19 mouse cellular contexts compared by ENCODE assay signal in the genomic region with DNA sequence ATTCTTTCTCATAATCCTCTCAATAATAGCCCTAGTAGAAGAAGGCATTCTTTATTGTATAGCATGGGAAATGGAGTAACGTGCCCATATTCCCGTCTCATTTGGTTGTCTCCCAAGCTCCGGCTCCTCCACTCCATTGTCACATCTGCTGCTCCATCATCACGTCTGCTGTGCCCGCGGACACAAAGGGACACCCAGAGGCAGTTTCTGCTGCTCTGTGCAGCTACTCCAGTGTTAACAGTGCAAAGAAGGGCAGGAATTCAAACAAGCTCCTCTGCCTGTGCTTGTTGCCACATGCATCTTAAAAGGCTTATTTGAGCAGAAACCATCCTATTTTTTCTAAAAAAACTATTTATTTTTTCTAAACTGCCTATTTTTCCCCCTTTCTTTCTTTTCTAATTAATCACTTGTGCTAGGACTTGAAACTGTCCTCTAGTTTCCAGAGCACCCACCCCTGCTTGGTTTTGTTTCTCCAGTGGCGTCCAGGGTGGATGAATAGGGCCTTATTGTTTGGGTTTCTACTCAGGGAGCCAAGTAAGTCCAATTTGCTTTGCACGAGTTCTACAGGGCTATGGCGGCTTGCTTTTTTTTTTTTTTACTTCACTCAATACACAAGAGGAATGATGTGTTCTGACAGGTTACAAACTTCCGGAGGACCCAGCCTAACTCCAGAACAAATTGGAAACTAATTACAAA. TPM values are rescaled to one million over a fixed set of nuclear protein-coding genes. Genes with fewer than 3 reads are reported as not detected.
DNase-seq lines count a peak whose midpoint lies in the region; ATAC-seq and TF ChIP-seq lines count a peak whose summit lies in the region.
"Had no signal": no experiment of that assay in that cellular context is flagged by ENCODE, and none has a peak within 500 bp of the region (broad histone marks: within the 10 kb centered on the region; RNA-seq: fewer than 3 reads in every experiment).

No protein-coding gene starts in this region.

- no peaks in the 10 kb centered on the region for H3K79me2 ChIP-seq in CH12.LX (replicated peaks; ENCODE audit: control insufficient read depth, extremely low read depth, insufficient read depth, poor library complexity, severe bottlenecking)

- dilution Hi-C loops in CH12.LX (cut with MboI; ENCODE audit: extremely low pct_ligation_motif_present, extremely low pct_unique_long_range_greater_than_20kb, low sequenced_read_pairs), result no loop called here

- in situ Hi-C loops in CH12.LX (cut with MboI; ENCODE audit: low pct_ligation_motif_present, low pct_unique_long_range_greater_than_20kb, low sequenced_read_pairs), result loop anchor here (10.0 kb wide), 1 partner anchor 98 kb away; no protein-coding TSS in a partner anchor

- H3K27me3 ChIP-seq in CH12.LX (replicated peaks), result no peaks in the 10 kb centered on the region
- no peaks in the 10 kb centered on the region for H3K27me3 ChIP-seq in forebrain, embryonic 12.5 days
- H3K27me3 ChIP-seq in midbrain, embryonic 12.5 days, result no peaks in the 10 kb centered on the region
- H3K27me3 ChIP-seq in heart, embryonic 10.5 days (ENCODE audit: insufficient read depth, poor library complexity, severe bottlenecking), result no peaks in the 10 kb centered on the region
- H3K27me3 ChIP-seq: limb, embryonic 15.5 days; neural tube, embryonic 15.5 days; Patski; stomach, embryonic 15.5 days had no signal

- no peak for TF ChIP-seq CTCF in CH12.LX (conservative IDR thresholded peaks at IDR 0.05 in 1 of 2, IDR thresholded peaks at IDR 0.05 in 1 of 2; ENCODE audit: low read depth in 2 of 2, low read length in 2 of 2)

- peak overlapping the region; percentile 52; the same call in 1 of the 2 replicates for H3K4me2 ChIP-seq in CH12.LX (ENCODE audit: insufficient read depth, low read depth, poor library complexity, severe bottlenecking)
- no peak overlapping the region for H3K4me2 ChIP-seq in forebrain, embryonic 12.5 days
- H3K4me2 ChIP-seq in midbrain, embryonic 12.5 days (replicated peaks), result no peak overlapping the region
- H3K4me2 ChIP-seq: limb, embryonic 15.5 days; lung, embryonic 14.5 days; neural tube, embryonic 15.5 days; stomach, embryonic 15.5 days had no signal

- WGBS in forebrain, embryonic 12.5 days, result 19% methylated on average over 10 of the region's 10 CpGs
- 46% methylated on average over 10 of the region's 10 CpGs for whole genome bisulfite sequencing in midbrain, embryonic 12.5 days
- WGBS in heart, embryonic 10.5 days, result 76% methylated on average over 10 of the region's 10 CpGs

- no peak for TF ChIP-seq RAD21 in CH12.LX (IDR thresholded peaks at IDR 0.05; ENCODE audit: low read depth, low read length)

- no peak overlapping the region for H3K27ac ChIP-seq in CH12.LX (ENCODE audit: insufficient read depth, low read depth)
- no peak overlapping the region for H3K27ac ChIP-seq in forebrain, embryonic 12.5 days
- H3K27ac ChIP-seq in midbrain, embryonic 12.5 days (replicated peaks), result no peak overlapping the region
- no peak overlapping the region for H3K27ac ChIP-seq in heart, embryonic 10.5 days
- H3K27ac ChIP-seq: limb, embryonic 15.5 days; neural tube, embryonic 15.5 days had no signal

- no peak for TF ChIP-seq POLR2A in CH12.LX (IDR thresholded peaks at IDR 0.05; ENCODE audit: low read depth, low read length)

- ATAC-seq in frontal cortex, adult (ENCODE audit: low TSS enrichment), result peak; percentile 55
- ATAC-seq in forebrain, embryonic 12.5 days (ENCODE audit: low FRiP score), result peak; percentile 53; the same call in 1 of the 2 replicates
- ATAC-seq in midbrain, embryonic 12.5 days (ENCODE audit: low FRiP score, low read depth), result 0 out of 2 replicates have a peak, but pooled peaks have one; percentile 30
- ATAC-seq: inflammation-experienced regulatory T-cells, adult 6 months; Patski had no signal

- no peak overlapping the region for H3K9ac ChIP-seq in CH12.LX (ENCODE audit: insufficient read depth, low read depth)
- no peak overlapping the region for H3K9ac ChIP-seq in forebrain, embryonic 12.5 days
- no peak overlapping the region for H3K9ac ChIP-seq in midbrain, embryonic 12.5 days (replicated peaks)
- H3K9ac ChIP-seq: limb, embryonic 15.5 days; lung, embryonic 14.5 days; neural tube, embryonic 15.5 days; stomach, embryonic 15.5 days had no signal

- H3K4me1 ChIP-seq in CH12.LX (ENCODE audit: control insufficient read depth in 1 of 2, insufficient read depth in 2 of 2), result peaks cover 20 to 49% of the 10 kb centered on the region in 2 experiments
- peaks cover 11% of the 10 kb centered on the region for H3K4me1 ChIP-seq in forebrain, embryonic 12.5 days
- peaks cover 9% of the 10 kb centered on the region for H3K4me1 ChIP-seq in midbrain, embryonic 12.5 days
- no peaks in the 10 kb centered on the region for H3K4me1 ChIP-seq in heart, embryonic 10.5 days
- H3K4me1 ChIP-seq: limb, embryonic 15.5 days; neural tube, embryonic 15.5 days; stomach, embryonic 15.5 days had no signal

- DNase-seq in frontal cortex, postnatal 10 days (ENCODE audit: low spot score in 2 of 2), result no peak
- DNase-seq in CH12.LX (ENCODE audit: extremely low read depth), result no peak
- DNase-seq in urinary bladder, postnatal 25 days (ENCODE audit: low spot score), result no peak
- no peak for DNase-seq in heart, embryonic 10.5 days (ENCODE audit: low spot score)
- DNase-seq in cerebellum, adult 9-11 months, result no peak
- DNase-seq: cerebellum, adult 11-12 months; heart, adult 18-20 months; kidney, adult 9 months; lung, embryonic 14.5 days; right cerebral cortex, adult 18-20 months; thymus, postnatal 25 days had no signal

- TF ChIP-seq EP300 in CH12.LX (IDR thresholded peaks at IDR 0.05; ENCODE audit: low read length), result no peak

- no peak overlapping the region for H3K4me3 ChIP-seq in CH12.LX (replicated peaks in 1 of 3; ENCODE audit: low read depth in 2 of 3, low read length in 2 of 3, poor library complexity in 1 of 3)
- no peak overlapping the region for H3K4me3 ChIP-seq in forebrain, embryonic 12.5 days (replicated peaks)
- H3K4me3 ChIP-seq in midbrain, embryonic 12.5 days, result no peak overlapping the region
- H3K4me3 ChIP-seq in heart, embryonic 10.5 days, result no peak overlapping the region
- H3K4me3 ChIP-seq: limb, embryonic 15.5 days; neural tube, embryonic 15.5 days; stomach, embryonic 15.5 days had no signal

- H3K9me3 ChIP-seq in CH12.LX (replicated peaks; ENCODE audit: low read length), result peaks cover 4% of the 10 kb centered on the region
- H3K9me3 ChIP-seq in forebrain, embryonic 12.5 days, result no peaks in the 10 kb centered on the region
- H3K9me3 ChIP-seq in midbrain, embryonic 12.5 days, result no peaks in the 10 kb centered on the region
- H3K9me3 ChIP-seq in heart, embryonic 10.5 days, result no peaks in the 10 kb centered on the region
- H3K9me3 ChIP-seq: limb, embryonic 15.5 days; neural tube, embryonic 15.5 days; stomach, embryonic 15.5 days had no signal

- H3K36me3 ChIP-seq in CH12.LX (replicated peaks in 1 of 2; ENCODE audit: control insufficient read depth in 1 of 2, insufficient read depth in 1 of 2, low read length in 1 of 2), result no peaks in the 10 kb centered on the region
- H3K36me3 ChIP-seq in forebrain, embryonic 12.5 days (replicated peaks), result no peaks in the 10 kb centered on the region
- no peaks in the 10 kb centered on the region for H3K36me3 ChIP-seq in midbrain, embryonic 12.5 days
- no peaks in the 10 kb centered on the region for H3K36me3 ChIP-seq in heart, embryonic 10.5 days
- H3K36me3 ChIP-seq: limb, embryonic 15.5 days; neural tube, embryonic 15.5 days; stomach, embryonic 15.5 days had no signal

TF ChIP-seq in CH12.LX, 34 proteins besides CTCF, POLR2A, EP300 and RAD21:
- TF ChIP-seq ZNF384 (IDR thresholded peaks at IDR 0.05; ENCODE audit: low read depth, low read length) (peak; percentile 77), NRF1 (IDR thresholded peaks at IDR 0.05; ENCODE audit: low read depth, low read length) (no peak)
TF ChIP-seq in CH12.LX: peak in this region for 1.

RNA-seq across cellular contexts. Expression of a gene that starts 45.7 kb away (rescaled TPM):
- 12.4 and 13.4 TPM in 2 replicates for total RNA-seq in CH12.LX (2012; rRNA removed)
- 18.2 and 22.4 TPM in 2 replicates for total RNA-seq in CH12.LX (2014; rRNA removed)
- 12.0 and 13.5 TPM in 2 replicates for polyA plus RNA-seq in CH12.LX (2012; ENCODE audit: insufficient read length, low read depth)
- 27.8 and 28.0 TPM in 2 replicates for polyA plus RNA-seq in forebrain, embryonic 12.5 days (2016; fragmentation: Nextera tagmentation; extraction: Ambion mirVana)
- polyA plus RNA-seq in midbrain, embryonic 12.5 days (2016; fragmentation: Nextera tagmentation; extraction: Ambion mirVana), result 22.9 and 25.8 TPM in 2 replicates
- polyA plus RNA-seq in heart, embryonic 10.5 days (2016; fragmentation: Nextera tagmentation; extraction: Ambion mirVana), result 36.3 and 37.7 TPM in 2 replicates

RNA-seq across cellular contexts. Expression of a gene that starts 57.6 kb away (rescaled TPM):
- total RNA-seq in CH12.LX (2012; rRNA removed) (56.2 and 74.7 TPM in 2 replicates), CH12.LX (2014; rRNA removed) (102 and 107 TPM in 2 replicates)
- 70.6 and 87.0 TPM in 2 replicates for polyA plus RNA-seq in CH12.LX (2012; ENCODE audit: insufficient read length, low read depth)
- 25.8 and 26.3 TPM in 2 replicates for polyA plus RNA-seq in forebrain, embryonic 12.5 days (2016; fragmentation: Nextera tagmentation; extraction: Ambion mirVana)
- polyA plus RNA-seq in midbrain, embryonic 12.5 days (2016; fragmentation: Nextera tagmentation; extraction: Ambion mirVana), result 24.5 and 26.3 TPM in 2 replicates
- 11.5 and 13.2 TPM in 2 replicates for polyA plus RNA-seq in heart, embryonic 10.5 days (2016; fragmentation: Nextera tagmentation; extraction: Ambion mirVana)
